Mouse (Mus musculus) heart, postnatal 10 days (tissue): ENCODE measurements around the gene Bpifb1. TPM values are rescaled to one million over a fixed set of nuclear protein-coding genes. Genes with fewer than 3 reads are reported as not detected.
"Not testable (repeated sequence)": the region's sequence is repeated elsewhere in the genome, so short reads cannot be mapped to it uniquely, and the experiment has no call there.

Experiments used
- DNase-seq, 2 experiments: peaks; one replicate each; pipeline ENCODE4 v3.0.0; 2021
- intact Hi-C: fragments of 180-260 bp; cut with DNase I; formaldehyde crosslinking; loops from one replicate; pipeline ENCODE4 v1.15.1; 2025
- total RNA-seq, 2 experiments: library from RNA; stranded (reverse); gene quantifications; 2 replicates each; pipeline ENCODE4 v1.2.3; 2021

The Bpifb1 gene
- total RNA-seq: under 1 TPM; 0.15 to 0.24 TPM

DNA sequence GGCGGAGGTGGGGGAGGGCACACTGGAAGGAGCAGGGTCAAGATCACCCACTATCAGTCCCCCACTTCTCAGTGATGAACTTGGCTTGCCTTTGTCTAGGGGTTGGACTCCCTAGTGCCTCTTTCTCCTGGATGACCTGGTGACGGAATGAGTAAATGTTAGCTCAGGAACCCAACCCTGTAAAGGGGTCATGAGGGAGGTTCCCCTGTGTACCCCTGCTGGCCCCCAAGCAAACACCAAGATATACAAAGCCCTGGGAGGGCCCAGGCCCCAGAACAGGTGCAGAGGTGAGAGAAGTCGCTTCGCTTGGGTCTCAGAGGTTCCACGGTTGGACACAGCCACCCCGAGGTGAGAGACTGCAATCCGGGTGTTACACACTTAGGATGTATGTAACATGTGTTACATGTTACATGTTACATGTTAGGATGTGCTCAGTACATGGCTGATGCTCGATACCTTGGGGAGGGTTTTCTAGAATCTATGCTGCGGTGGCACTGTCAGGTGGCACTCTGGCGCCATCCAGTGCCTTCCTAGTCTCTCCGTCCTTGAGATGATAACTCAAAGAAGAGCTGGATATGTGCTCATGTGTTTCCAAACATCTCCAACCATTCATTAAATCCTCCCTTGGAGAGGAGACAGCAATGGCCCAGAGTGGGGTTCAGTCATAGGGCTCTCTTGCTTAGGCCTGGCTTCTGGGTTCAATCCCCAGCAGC is at the start of gene Bpifb1:
TSS of gene Bpifb1 (plus strand) at position 273 of the 713 bp plus-strand sequence.
- intact Hi-C loops: loop anchor here (2.0 kb wide), 1 partner anchor 16 kb away; no protein-coding TSS in a partner anchor
- no peak for DNase-seq

DNA sequence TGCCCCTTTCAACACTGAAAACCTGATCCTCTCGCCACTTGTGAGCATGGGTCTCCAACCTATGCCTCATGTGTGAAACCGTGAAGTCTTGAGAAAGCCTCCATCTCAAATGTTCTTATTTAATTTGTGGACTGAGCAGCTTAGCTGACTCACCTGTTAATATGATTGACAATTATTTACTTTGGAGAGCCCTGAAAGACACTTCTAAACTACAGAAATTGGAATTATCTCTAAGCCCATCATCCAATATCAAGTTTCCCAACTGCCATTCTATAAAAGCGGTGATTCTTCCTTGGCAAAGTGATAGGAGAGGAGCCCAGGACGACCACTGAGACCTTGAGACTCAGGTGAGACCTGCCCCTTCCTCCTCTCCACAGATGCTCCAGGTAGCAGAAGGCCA is 48.0 kb upstream of the Bpifb1 start, which contains the start of gene Bpifa1:
TSS of gene Bpifa1 (plus strand) at position 301 of the 400 bp plus-strand sequence.
- intact Hi-C loops: no loop called here
- DNase-seq: no peak

DNA sequence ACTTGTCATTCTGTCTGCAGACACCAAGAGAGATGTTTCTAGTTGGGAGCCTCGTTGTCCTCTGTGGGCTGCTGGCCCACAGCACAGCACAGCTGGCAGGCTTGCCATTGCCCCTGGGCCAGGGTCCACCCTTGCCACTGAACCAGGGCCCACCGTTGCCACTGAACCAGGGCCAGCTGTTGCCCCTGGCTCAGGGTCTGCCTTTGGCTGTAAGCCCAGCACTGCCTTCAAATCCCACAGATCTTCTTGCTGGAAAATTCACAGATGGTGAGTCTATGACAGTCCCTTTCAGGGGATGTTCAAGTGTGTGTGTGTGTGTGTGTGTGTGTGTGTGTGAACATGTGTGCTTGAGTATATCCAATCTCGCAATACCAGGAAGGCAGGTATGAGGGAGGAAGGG is 46.9 kb upstream of the Bpifb1 start:
- DNase-seq: no peak
- intact Hi-C loops: no loop called here

DNA sequence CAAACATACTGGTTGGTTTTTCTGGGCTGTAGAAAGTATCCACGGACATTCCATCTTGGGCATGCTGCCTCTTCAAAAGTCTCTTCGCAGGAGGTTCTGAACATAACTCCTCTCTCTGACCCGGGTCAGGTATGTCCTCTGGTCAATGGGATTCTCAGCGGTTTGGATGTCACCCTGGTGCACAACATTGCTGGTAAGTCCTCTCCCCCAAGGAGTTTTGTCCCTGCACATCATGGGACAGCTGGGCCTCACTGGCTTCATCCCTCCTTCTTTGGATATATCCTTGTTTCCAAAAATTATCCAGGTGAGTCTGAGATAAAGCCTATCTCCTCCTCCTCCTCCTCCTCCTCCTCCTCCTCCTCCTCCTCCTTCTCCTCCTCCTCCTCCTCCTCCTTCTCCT is 43.1 kb upstream of the Bpifb1 start:
- DNase-seq: no peak
- intact Hi-C loops: no loop called here

DNA sequence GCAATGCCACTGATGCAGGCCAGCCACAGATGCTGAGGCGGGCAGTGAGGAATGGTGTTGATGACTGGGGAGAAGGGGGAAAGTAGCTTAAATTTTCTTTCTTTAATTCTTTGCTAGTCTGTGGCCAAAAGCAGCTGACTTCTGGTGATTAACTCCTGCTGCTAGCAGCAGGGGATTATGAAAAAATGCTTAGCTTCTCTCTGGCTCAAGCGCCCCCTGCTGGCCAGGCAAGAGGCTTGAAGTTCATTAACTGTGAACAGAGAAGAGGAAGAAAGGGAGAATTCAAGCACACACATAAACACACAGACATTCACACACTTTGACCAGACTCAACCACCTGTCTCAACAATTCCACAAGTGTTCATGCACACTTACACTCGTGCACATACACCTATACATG is 32.2 kb upstream of the Bpifb1 start:
- intact Hi-C loops: loop anchor here (5.0 kb wide), 1 partner anchor 111 kb away; no protein-coding TSS in a partner anchor
- DNase-seq: peak; percentile 12 to 32

DNA sequence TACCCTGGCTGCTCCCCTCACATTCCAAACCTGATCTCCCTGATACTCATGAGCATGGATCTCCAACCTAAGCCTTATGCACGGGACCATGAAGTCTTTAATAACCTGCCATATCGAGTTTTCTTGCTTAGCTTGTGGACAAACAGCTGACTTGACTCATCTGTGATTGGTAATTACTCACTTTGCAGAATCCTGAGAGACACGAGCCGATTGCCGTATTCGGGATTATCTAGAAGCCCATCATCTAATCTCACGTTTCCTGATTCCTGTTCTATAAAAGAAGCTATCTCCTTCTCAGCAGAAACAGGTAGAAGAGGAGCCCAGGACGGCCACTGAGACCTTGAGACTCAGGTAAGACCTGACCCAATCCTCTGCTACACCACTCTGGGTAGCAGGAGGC is 28.3 kb upstream of the Bpifb1 start, which contains the start of gene Bpifa5:
TSS of gene Bpifa5 (plus strand) at position 301 of the 400 bp plus-strand sequence.
- no peak for DNase-seq
- intact Hi-C loops: no loop called here

DNA sequence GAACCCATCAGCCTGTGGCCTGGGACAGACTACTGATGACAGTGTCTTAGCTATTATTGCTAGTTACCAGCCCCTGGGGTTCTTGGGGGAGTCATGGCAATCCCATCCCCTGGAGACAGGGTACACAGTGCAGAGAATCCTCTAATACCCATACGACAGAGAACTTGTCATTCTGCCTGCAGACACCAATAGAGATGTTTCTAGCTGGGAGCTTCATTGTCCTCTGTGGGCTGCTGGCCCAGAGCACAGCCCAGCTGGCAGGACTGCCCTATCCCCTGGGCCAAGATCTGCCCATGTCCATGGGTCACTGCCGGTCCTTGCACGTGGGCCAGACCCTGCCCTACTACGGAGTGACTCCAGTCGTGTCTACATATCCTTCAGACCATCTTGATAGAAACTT is 27.3 kb upstream of the Bpifb1 start:
- intact Hi-C loops: no loop called here
- DNase-seq: no peak

DNA sequence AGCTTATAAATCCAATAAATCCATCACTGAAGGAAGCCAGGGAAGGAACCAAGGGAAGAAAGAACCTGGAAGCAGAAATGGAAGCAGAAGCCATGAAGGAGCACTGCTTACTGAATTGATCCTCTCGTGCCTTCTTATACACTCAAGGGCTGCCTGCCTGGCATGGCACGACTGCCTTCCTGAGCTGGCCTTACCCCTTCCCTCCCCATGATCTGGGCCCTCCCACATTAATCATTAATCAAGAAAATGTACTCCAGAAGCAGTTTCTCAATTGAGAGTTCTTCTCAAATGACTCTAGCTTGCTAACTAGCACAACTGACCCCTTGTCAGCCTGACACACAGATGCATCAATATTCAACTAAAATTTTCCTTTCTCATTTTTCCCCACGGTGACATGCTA is 21.4 kb upstream of the Bpifb1 start:
- intact Hi-C loops: loop anchor here (5.0 kb wide), 1 partner anchor 177 kb away; no protein-coding TSS in a partner anchor
- DNase-seq: no peak

DNA sequence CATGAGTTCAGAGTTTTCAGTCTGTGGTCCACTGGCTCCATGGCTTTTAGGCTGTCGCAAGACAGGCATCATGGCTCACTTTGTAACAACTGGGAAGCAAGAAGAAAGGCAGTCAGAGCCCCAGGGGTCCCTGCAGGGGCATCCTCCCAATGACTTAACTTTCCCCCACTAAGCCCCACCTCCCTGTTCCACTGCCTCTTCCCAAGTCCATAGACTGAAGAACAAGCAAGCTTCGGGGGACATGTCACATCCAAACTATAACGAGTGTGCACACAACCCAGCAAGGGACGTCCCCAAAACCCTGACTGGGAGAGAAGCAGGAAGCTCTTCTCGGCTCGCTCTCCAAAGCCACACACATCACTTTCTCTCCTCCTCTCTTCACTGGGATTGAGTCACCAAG is 19.0 kb upstream of the Bpifb1 start:
- intact Hi-C loops: loop anchor here (5.0 kb wide), 1 partner anchor 126 kb away; no protein-coding TSS in a partner anchor
- DNase-seq: no peak

DNA sequence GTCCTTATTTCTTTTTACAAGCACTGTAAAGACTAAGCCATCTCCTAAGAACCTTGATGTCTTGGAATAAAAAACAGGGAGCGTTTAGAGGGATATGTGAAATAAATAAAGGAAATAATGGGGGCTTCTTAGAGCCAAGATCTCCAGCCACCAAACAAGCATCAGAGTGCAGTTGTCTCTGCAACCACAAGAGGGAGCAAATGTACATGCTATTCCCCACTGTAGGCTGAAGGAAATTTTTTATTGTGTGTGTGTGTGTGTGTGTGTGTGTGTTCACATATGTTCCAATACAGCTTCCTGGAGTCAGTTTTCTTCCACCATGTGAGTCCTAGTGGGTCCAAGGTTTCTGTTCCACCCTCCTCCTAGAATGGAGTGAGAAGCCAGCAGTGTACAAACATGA is 17.3 kb upstream of the Bpifb1 start:
- intact Hi-C loops: loop anchor here (1.0 to 5.0 kb wide), 2 partner anchors 34 to 124 kb away; no protein-coding TSS in a partner anchor
- DNase-seq: peak; percentile 41 to 64

DNA sequence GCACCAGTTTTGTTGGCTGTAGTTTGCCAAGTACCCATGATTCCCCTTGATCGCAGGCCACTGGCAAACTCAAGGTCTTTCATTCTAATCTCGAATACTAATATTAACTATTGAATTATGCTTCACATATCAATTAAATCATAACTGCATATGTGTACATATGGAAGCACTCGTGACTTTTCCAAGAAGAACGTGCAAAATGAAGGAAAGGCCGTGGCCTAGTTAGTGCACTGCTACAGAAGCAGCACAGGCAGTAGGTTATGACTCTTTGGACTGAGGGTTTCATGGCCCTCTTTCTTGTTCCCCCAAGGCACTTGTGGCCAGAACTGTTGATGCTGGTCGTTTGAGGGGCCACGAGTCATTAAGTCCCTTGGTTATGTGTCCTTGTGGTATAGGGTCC is 8.7 kb upstream of the Bpifb1 start:
- DNase-seq, intact Hi-C loops: not testable (repeated sequence)

DNA sequence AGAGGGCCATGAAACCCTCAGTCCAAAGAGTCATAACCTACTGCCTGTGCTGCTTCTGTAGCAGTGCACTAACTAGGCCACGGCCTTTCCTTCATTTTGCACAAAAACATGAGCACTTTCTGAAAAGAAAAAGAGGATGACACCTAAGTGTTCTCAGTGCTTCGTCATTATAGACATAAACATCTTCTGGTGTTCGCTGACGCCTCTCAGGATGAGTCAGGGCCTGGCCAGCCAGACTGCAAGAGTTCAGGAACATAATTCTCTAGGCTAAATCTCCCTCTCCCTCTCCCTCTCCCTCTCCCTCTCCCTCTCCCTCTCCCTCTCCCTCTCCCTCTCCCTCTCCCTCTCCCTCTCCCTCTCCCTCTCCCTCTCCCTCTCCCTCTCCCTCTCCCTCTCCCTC is 7.6 kb upstream of the Bpifb1 start:
- intact Hi-C loops, DNase-seq: not testable (repeated sequence)

DNA sequence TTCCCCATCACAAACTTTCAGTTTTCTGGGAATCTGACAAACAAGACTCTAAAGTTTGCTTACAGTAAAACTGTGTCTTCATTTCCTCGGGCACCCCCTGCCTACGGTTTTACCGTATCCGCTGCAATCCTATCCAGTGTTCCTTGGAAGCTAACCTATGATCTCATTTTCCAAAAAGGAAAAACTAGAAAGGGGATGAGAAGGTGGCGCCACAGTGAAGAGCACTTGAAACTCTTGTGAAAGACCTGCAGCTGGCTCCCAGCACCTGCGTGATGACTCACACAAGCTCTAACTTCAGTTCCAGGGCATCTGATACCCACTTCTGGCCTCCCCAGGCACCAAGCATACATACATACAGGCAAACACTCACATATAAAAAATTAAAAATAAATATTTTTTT is 5.3 kb upstream of the Bpifb1 start:
- DNase-seq: no peak
- intact Hi-C loops: no loop called here

DNA sequence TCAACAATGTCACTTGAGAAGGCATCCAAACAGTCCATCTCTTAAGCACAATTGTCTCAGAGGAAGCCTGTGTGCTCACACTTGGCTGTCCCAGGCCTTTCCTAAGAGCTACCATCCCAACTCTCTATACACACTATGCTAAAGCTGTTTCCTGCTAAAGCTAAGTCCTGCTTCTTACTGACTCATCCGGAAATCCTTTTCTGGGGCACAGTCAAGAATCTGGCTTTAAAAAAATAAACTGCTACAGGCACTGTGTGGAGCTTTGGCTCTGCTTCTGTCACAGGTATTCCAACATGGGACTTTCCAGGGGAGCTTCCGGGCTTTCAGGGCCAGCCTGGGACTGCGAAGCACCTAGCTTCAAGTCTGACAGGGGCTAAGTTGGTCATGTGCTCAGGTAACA is 4.9 kb upstream of the Bpifb1 start:
- no peak for DNase-seq
- intact Hi-C loops: no loop called here

DNA sequence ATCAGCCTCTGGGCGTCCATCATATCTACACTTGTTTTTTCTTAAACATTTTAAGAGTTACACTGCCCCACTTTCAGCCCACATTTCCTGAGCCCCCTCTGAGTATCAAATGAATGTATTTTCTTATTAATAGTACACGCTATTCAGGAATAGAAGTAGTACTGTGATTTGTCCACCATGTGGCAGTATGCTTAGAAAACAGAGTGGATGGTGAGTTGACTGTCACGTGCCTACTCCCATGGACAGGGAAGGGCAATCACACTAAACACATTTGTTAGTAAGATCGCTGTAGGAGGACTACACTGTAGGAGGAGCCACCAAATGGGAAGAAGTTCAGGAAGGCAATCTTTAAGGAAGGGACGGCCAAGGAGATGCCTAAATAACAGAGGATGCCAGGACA is 3.1 kb upstream of the Bpifb1 start:
- intact Hi-C loops: no loop called here
- DNase-seq: peak in 1 of 2 experiments; percentile 49

DNA sequence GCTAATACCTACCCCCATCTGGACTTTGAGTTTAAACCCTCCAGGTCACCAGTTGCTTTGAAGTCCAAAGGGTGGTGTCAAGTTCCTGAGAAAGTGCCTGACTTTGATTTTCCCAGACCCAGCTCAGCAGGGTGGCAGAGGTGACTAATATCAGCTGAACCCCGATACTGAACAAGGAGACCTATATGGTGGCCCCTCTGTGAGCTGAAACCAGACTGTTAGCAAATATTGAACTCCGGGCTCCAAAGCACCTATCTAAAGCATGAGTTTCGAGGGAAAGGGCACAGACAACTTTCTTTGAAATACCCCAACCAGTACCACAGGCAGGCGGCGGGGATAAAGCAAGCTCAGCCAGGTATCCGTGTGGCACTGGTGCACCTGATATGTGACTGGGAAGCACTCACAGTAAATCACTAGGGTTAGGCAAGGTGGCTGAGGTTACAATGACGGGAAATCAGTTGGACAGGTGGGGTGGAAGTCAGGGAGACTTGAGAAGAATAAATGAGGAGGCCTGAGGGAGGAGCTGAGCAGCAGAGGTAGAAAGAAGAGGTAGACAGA is 662 bp upstream of the Bpifb1 start:
- intact Hi-C loops: loop anchor here (2.0 kb wide), 1 partner anchor 17 kb away; no protein-coding TSS in a partner anchor
- DNase-seq: no peak

DNA sequence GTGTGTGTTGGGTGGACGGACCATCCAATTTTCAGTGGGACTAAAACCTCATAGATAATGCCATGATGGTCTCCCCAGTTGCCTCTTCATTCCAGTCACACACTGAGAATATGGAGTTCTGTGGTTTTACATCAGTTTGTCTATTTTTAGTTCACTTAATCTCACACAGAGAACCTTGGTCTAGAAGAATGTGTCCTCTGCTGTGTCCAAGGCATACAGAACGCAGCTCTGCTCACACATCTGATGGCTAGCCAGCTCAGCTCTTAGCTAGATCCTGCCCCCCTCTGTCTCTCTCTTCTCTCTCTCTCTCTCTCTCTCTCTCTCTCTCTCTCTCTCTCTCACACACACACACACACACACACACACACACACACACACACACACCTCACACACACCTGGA is 1.5 kb downstream of the Bpifb1 start:
- intact Hi-C loops: no loop called here
- DNase-seq: no peak

DNA sequence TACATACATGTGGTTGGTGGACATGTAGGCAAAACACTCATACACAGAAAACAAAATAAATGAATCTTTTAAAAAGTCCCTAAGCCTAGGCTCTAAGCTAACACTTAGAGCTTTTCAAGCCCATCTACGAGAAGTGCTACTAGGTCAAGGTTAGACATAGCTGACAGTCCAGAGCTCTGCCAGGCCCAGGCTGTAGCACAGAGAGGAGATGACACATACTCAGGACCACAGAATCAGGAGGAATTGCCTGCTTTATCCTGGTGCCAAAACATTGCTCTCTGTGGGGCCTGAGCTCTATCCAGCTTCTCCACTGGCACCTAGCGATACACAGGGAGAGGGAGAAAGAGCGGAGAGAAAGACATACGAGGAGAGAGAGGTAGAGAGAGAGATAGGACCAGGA is 2.5 kb downstream of the Bpifb1 start:
- intact Hi-C loops: no loop called here
- no peak for DNase-seq

DNA sequence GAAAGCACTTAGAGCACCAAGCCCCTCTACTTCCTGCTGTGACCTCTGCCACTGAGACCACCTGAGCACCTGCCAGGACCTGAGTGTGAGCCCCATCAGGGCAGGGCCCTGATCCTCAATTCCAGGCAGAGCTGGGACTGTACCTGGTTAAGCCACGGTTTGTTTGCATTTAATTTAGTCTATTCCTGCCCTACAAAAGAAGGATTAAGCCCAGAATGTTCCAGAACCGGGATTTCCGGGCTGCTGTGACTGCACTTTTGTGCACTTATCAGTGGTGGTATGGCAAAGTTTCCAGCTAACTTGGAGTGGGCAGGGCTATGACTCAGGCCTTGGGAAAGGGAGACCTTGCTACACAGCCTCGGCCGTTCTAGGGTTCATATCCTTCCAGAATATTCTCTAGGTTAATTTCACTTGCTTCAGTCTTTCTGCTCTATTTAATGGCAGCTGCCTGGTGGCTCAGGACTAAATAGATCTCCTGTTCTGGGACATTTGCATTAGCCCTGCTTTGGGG is 3.4 kb downstream of the Bpifb1 start:
- no peak for DNase-seq
- intact Hi-C loops: no loop called here

DNA sequence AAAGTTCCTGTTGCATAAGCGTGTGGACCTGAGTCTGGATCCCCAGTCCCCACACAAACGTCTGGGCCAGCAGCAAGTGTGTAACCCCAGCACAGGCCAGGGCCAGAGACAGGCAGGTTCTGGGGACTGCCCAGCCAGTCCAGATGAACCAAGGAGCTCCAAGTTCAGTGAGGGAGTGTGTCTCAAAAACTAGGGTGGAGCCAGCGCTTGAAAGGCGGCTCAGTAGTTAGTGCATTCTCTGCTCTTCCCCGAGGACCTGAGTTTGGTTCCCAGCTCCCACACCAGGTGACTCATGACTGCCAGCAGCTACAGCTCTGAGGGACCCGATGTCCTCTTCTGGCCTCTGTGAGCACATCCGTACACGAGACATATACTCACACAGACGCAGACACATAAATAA is 6.4 kb downstream of the Bpifb1 start:
- no peak for DNase-seq
- intact Hi-C loops: no loop called here

DNA sequence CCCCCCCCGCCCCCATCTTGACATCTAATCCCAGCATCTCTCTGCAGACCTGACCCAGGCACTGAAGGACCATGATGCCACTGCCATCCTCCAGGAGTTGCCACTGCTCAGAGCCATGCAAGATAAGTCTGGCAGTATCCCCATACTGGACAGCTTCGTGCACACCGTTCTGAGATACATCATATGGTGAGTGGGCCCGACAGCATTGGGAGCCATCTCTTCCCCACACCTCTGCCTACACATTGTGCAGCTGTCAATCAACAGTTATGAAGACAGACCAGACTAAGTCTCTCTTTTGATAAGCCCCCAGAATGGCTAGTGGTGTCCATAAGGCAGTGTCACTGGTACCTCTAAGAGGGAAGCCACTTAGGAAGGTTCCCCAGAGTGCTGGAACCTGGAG is 14.0 kb downstream of the Bpifb1 start:
- DNase-seq: no peak
- intact Hi-C loops: no loop called here

DNA sequence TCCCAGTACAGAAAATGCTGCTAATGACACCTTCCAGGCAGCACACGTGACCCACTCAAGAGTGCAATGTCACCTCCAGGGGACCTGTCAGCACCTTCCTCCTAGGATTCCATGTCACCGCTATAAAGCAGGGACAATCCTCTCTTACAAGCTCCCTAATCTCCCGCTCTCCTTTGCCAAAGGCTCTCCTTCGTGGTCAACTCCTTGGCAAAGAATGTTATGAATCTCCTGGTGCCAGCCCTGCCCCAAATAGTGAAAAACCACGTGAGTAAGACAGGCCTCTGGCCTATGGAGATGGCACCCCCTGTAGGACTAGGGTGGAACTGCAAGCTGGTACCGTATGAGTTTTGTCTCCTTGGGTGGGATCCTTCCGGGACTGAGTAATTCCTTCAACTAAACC is 16.3 kb downstream of the Bpifb1 start:
- intact Hi-C loops: loop anchor here (1.0 to 2.0 kb wide), 2 partner anchors 16 to 34 kb away; partner anchors contain the start of gene Bpifb1
- peak; percentile 84 to 85 for DNase-seq
